Mouse (Mus musculus): ENCODE results near the gene Nmur1.
"Not testable (repeated sequence)": the region's sequence is repeated elsewhere in the genome, so short reads cannot be mapped to it uniquely, and the experiment has no call there.

The Nmur1 gene

GRCm38 (mm10) chr1:86359798-86360179 is 66.2 kb downstream of the Nmur1 start:
- DNase-seq (ENCODE audit: low spot score in 2 of 2) = no peak

- peak; percentile 88 to 97 for DNase-seq (ENCODE audit: low spot score in 2 of 2)
Observed at GRCm38 (mm10) chr1:86358906-86359797, 66.9 kb downstream of the Nmur1 start, which contains the start of gene Ncl. Ncl (minus strand) TSS chr1:86359400.

- DNase-seq (ENCODE audit: low spot score in 2 of 2) = peak in 1 of 2 experiments; percentile 24
Observed at GRCm38 (mm10) chr1:86358229-86358905, 67.7 kb downstream of the Nmur1 start.

- no peak for DNase-seq (ENCODE audit: low spot score in 2 of 2)
Observed at GRCm38 (mm10) chr1:86354186-86354585, 71.8 kb downstream of the Nmur1 start.

- no peak for DNase-seq (ENCODE audit: low spot score in 2 of 2)
Observed at GRCm38 (mm10) chr1:86350576-86350975, 75.5 kb downstream of the Nmur1 start.

GRCm38 (mm10) chr1:86349696-86350095 is 76.3 kb downstream of the Nmur1 start:
- no peak for DNase-seq (ENCODE audit: low spot score in 2 of 2)

- DNase-seq (ENCODE audit: low spot score in 2 of 2) = no peak
Observed at GRCm38 (mm10) chr1:86349201-86349600, 76.8 kb downstream of the Nmur1 start.

- DNase-seq (ENCODE audit: low spot score in 2 of 2) = no peak
Observed at GRCm38 (mm10) chr1:86348801-86349200, 77.2 kb downstream of the Nmur1 start.

- DNase-seq (ENCODE audit: low spot score in 2 of 2) = no peak
Observed at GRCm38 (mm10) chr1:86348083-86348482, 77.9 kb downstream of the Nmur1 start.

- DNase-seq (ENCODE audit: low spot score in 2 of 2) = no peak
Observed at GRCm38 (mm10) chr1:86347716-86348045, 78.3 kb downstream of the Nmur1 start.

- no peak for DNase-seq (ENCODE audit: low spot score in 2 of 2)
Observed at GRCm38 (mm10) chr1:86346851-86347715, 78.9 kb downstream of the Nmur1 start.

GRCm38 (mm10) chr1:86345956-86346355 is 80.1 kb downstream of the Nmur1 start:
- DNase-seq (ENCODE audit: low spot score in 2 of 2) = no peak

- DNase-seq (ENCODE audit: low spot score in 2 of 2) = no peak
Observed at GRCm38 (mm10) chr1:86345069-86345468, 81.0 kb downstream of the Nmur1 start.

- no peak for DNase-seq (ENCODE audit: low spot score in 2 of 2)
Observed at GRCm38 (mm10) chr1:86343969-86344861, 81.8 kb downstream of the Nmur1 start.

GRCm38 (mm10) chr1:86343087-86343645 is 82.9 kb downstream of the Nmur1 start:
- DNase-seq (ENCODE audit: low spot score in 2 of 2) = no peak

GRCm38 (mm10) chr1:86342371-86342770 is 83.7 kb downstream of the Nmur1 start:
- no peak for DNase-seq (ENCODE audit: low spot score in 2 of 2)

- not testable (repeated sequence) for DNase-seq (ENCODE audit: low spot score in 2 of 2)
Observed at GRCm38 (mm10) chr1:86341096-86341495, 84.9 kb downstream of the Nmur1 start.

GRCm38 (mm10) chr1:86339156-86339812 is 86.7 kb downstream of the Nmur1 start:
- peak; percentile 65 to 84 for DNase-seq (ENCODE audit: low spot score in 2 of 2)

- DNase-seq (ENCODE audit: low spot score in 2 of 2) = no peak
Observed at GRCm38 (mm10) chr1:86336330-86336729, 89.7 kb downstream of the Nmur1 start.

Measured in cerebellum, postnatal 4 days (tissue).